Mouse (Mus musculus) ES-E14 (cell line): ENCODE data around the gene Klhdc10. TPM values are rescaled to one million over a fixed set of nuclear protein-coding genes. Genes with fewer than 3 reads are reported as not detected.

Experiments used
- DNase-seq: peaks from one replicate; pipeline ENCODE4 v3.0.0-alpha.2; 2013; ENCODE audit warnings: low read depth, low spot score
- H3K27ac ChIP-seq: 2 replicates; pipeline ENCODE4 v1.5.1; 2012; ENCODE audit warnings: low read depth, mild to moderate bottlenecking, low read length, moderate library complexity, mixed read lengths; ENCODE audit not compliant: poor library complexity, insufficient read depth, severe bottlenecking
- H3K36me3 ChIP-seq: 2 replicates; pipeline ENCODE4 v1.6.1; 2012; ENCODE audit warnings: mild to moderate bottlenecking, low read length, moderate library complexity, mixed read lengths; ENCODE audit not compliant: control insufficient read depth, poor library complexity, insufficient read depth, severe bottlenecking
- H3K4me1 ChIP-seq, 2 experiments: fragments of 150-350 bp in 1 of 2; sonication (generic) in 1 of 2; 2 replicates each; pipeline ENCODE4 v1.6.1; 2012; ENCODE audit warnings: low read length in 2 of 2, mild to moderate bottlenecking in 1 of 2, mixed read lengths in 1 of 2; ENCODE audit not compliant: control insufficient read depth in 2 of 2, insufficient read depth in 2 of 2, poor library complexity in 1 of 2
- H3K4me3 ChIP-seq, 2 experiments: fragments of 150-350 bp in 1 of 2; sonication (generic) in 1 of 2; 2 replicates each; pipeline ENCODE4 v1.5.1; 2012; ENCODE audit warnings: low read length in 2 of 2, low read depth in 1 of 2, mild to moderate bottlenecking in 1 of 2, mixed read lengths in 1 of 2; ENCODE audit not compliant: insufficient read depth in 1 of 2, poor library complexity in 1 of 2, severe bottlenecking in 1 of 2
- H3K9ac ChIP-seq: 2 replicates; pipeline ENCODE4 v1.6.1; 2012; ENCODE audit warnings: low read depth, mild to moderate bottlenecking, low read length, mixed read lengths; ENCODE audit not compliant: poor library complexity, insufficient read depth, severe bottlenecking
- H3K9me3 ChIP-seq: fragments of 150-350 bp; sonication (generic); 2 replicates; pipeline ENCODE4 v1.6.1; 2012; ENCODE audit warnings: low read depth, mild to moderate bottlenecking, low read length; ENCODE audit not compliant: control insufficient read depth, insufficient read depth
- CHD2 ChIP-seq: IDR thresholded peaks from 2 replicates; pipeline ENCODE4 v1.6.1; 2014; ENCODE audit warnings: mild to moderate bottlenecking, low read depth, low read length, inconsistent platforms
- HCFC1 ChIP-seq: IDR thresholded peaks from 2 replicates; pipeline ENCODE4 v1.6.1; 2012; ENCODE audit warnings: low read length, inconsistent platforms, borderline replicate concordance; ENCODE audit not compliant: insufficient read depth
- MAFK ChIP-seq: IDR thresholded peaks from 2 replicates; pipeline ENCODE4 v1.6.1; 2014; ENCODE audit warnings: mild to moderate bottlenecking, low read depth, low read length, inconsistent platforms; ENCODE audit not compliant: insufficient read depth
- ZC3H11A ChIP-seq: IDR thresholded peaks from 2 replicates; pipeline ENCODE4 v1.6.1; 2012; ENCODE audit warnings: low read depth, mild to moderate bottlenecking, inconsistent platforms, low read length, borderline replicate concordance
- ZNF384 ChIP-seq: IDR thresholded peaks from 2 replicates; pipeline ENCODE4 v1.6.1; 2012; ENCODE audit warnings: low read depth, low read length, inconsistent platforms
- in situ Hi-C, 2 experiments: fragments of 600-800 bp; cut with MboI; formaldehyde crosslinking; loops; one replicate each; pipeline ENCODE4 v1.15.1; 2025; ENCODE audit warnings: low sequenced_read_pairs in 2 of 2, inconsistent platforms in 1 of 2; ENCODE audit not compliant: unreplicated experiment in 2 of 2
- total RNA-seq: library from RNA; depleted of rRNA; stranded (reverse); fragments of 300-350 nt; gene quantifications from 2 replicates; pipeline ENCODE4 v1.2.3, GENCODE M21; 2012

Klhdc10 gene
- total RNA-seq, 1 experiment = 48.9 TPM

- in situ Hi-C loops = loop anchor here in 1 of 2 experiments (25.0 kb wide), 1 partner anchor 578 kb away; no protein-coding TSS in a partner anchor
- Histone ChIP-seq H3K4me3 (no peak overlapping the region), H3K9ac (no peak overlapping the region), H3K27ac (no peak overlapping the region), H3K4me1 (no peaks in the 10 kb centered on the region; a peak in 1 of 4 replicates), H3K36me3 (no peaks in the 10 kb centered on the region; the same call in 1 of the 2 replicates), H3K9me3 (no peaks in the 10 kb centered on the region)
- no peak for DNase-seq
- TF ChIP-seq MAFK (no peak), CHD2 (no peak), ZC3H11A (no peak), ZNF384 (no peak), HCFC1 (no peak)
Measured at GRCm38 (mm10) chr6:30409399-30410093, 7.9 kb downstream of the Klhdc10 start.

- no peak overlapping the region for H3K27ac ChIP-seq
- in situ Hi-C loops = loop anchor here in 1 of 2 experiments (25.0 kb wide), 1 partner anchor 576 kb away; no protein-coding TSS in a partner anchor
- H3K36me3 ChIP-seq = no peaks in the 10 kb centered on the region; the same call in 1 of the 2 replicates
- TF ChIP-seq CHD2 (no peak), HCFC1 (no peak), ZNF384 (no peak), MAFK (no peak), ZC3H11A (no peak)
- no peak overlapping the region for H3K4me3 ChIP-seq
- DNase-seq = no peak
- H3K9me3 ChIP-seq = no peaks in the 10 kb centered on the region
- H3K9ac ChIP-seq = no peak overlapping the region
- no peaks in the 10 kb centered on the region; a peak in 1 of 4 replicates for H3K4me1 ChIP-seq
Measured at GRCm38 (mm10) chr6:30411311-30411710, 9.6 kb downstream of the Klhdc10 start.

GRCm38 (mm10) chr6:30416126-30416525, 14.5 kb downstream of the Klhdc10 start:
- H3K4me1 ChIP-seq = no peaks in the 10 kb centered on the region
- in situ Hi-C loops = loop anchor here in 1 of 2 experiments (25.0 kb wide), 1 partner anchor 571 kb away; no protein-coding TSS in a partner anchor
- H3K4me3 ChIP-seq = peak overlapping the region; percentile 1 to 41; a peak in 2 of 4 replicates
- no peak overlapping the region for H3K9ac ChIP-seq
- no peaks in the 10 kb centered on the region; the same call in 1 of the 2 replicates for H3K36me3 ChIP-seq
- H3K9me3 ChIP-seq = no peaks in the 10 kb centered on the region
- TF ChIP-seq HCFC1 (no peak), MAFK (no peak), ZNF384 (no peak), CHD2 (no peak), ZC3H11A (no peak)
- no peak overlapping the region for H3K27ac ChIP-seq
- DNase-seq = no peak

- in situ Hi-C loops = loop anchor here in 1 of 2 experiments (25.0 kb wide), 1 partner anchor 570 kb away; no protein-coding TSS in a partner anchor
- Histone ChIP-seq H3K36me3 (peaks cover 2% of the 10 kb centered on the region; the same call in 1 of the 2 replicates), H3K9ac (no peak overlapping the region; the same call in 1 of the 2 replicates), H3K9me3 (no peaks in the 10 kb centered on the region), H3K4me3 (peak overlapping the region; percentile 17 to 41; a peak in 3 of 4 replicates), H3K27ac (no peak overlapping the region), H3K4me1 (no peaks in the 10 kb centered on the region)
- DNase-seq = no peak
- no peak for TF ChIP-seq ZC3H11A
- TF ChIP-seq MAFK = no peak
- no peak for TF ChIP-seq HCFC1
- TF ChIP-seq ZNF384 = no peak
- no peak for TF ChIP-seq CHD2
Measured at GRCm38 (mm10) chr6:30416801-30417200, 15.1 kb downstream of the Klhdc10 start.
